Mouse (Mus musculus) hindbrain, embryonic 12.5 days (tissue): ENCODE results near the gene Gpr50. TPM values are rescaled to one million over a fixed set of nuclear protein-coding genes. Genes with fewer than 3 reads are reported as not detected.
A peak's percentile ranks its signal among the peaks of the same experiment; 100 is the strongest.

ENCODE experiments used
- ATAC-seq: fragments of 200-750 bp; cut with Nextera tagmentation; 2 replicates; pipeline ENCODE4 v1.8.0; 2017; ENCODE audit warnings: moderate TSS enrichment; ENCODE audit not compliant: low FRiP score
- H3K27ac ChIP-seq: fragments of 300-500 bp; sonication (generic); 2 replicates; pipeline ENCODE4 v1.5.1; 2016; ENCODE audit warnings: mild to moderate bottlenecking
- H3K27me3 ChIP-seq: fragments of 300-500 bp; sonication (generic); 2 replicates; pipeline ENCODE4 v1.6.1; 2016; ENCODE audit warnings: mild to moderate bottlenecking
- H3K36me3 ChIP-seq: fragments of 300-500 bp; sonication (generic); 2 replicates; pipeline ENCODE4 v1.6.1; 2016; ENCODE audit warnings: mild to moderate bottlenecking
- H3K4me1 ChIP-seq: fragments of 300-500 bp; sonication (generic); 2 replicates; pipeline ENCODE4 v1.6.1; 2016
- H3K4me2 ChIP-seq: fragments of 300-500 bp; sonication (generic); replicated peaks from 2 replicates; pipeline ENCODE4 v1.6.1; 2016; ENCODE audit warnings: mild to moderate bottlenecking
- H3K4me3 ChIP-seq: fragments of 300-500 bp; sonication (generic); 2 replicates; pipeline ENCODE4 v1.5.1; 2016; ENCODE audit warnings: mild to moderate bottlenecking
- H3K9ac ChIP-seq: fragments of 300-500 bp; sonication (generic); 2 replicates; pipeline ENCODE4 v1.6.1; 2016; ENCODE audit warnings: mild to moderate bottlenecking, moderate library complexity
- H3K9me3 ChIP-seq: fragments of 300-500 bp; sonication (generic); replicated peaks from 2 replicates; pipeline ENCODE4 v1.6.1; 2016; ENCODE audit warnings: mild to moderate bottlenecking
- WGBS: fragments of 180-500 bp; shearing (Covaris S2); methylation state at CpG from one replicate; pipeline ENCODE4 v1.1.7; 2016; 5-methylcytosine and 5-hydroxymethylcytosine counted together
- polyA plus RNA-seq: library from polyadenylated mRNA; unstranded; fragments of >200 nt; fragmentation: Nextera tagmentation; extraction: Ambion mirVana; gene quantifications from 2 replicates; pipeline ENCODE4 v1.2.1, GENCODE M21; 2016

The Gpr50 gene
- polyA plus RNA-seq, result 1.3 and 1.8 TPM in 2 replicates

DNA sequence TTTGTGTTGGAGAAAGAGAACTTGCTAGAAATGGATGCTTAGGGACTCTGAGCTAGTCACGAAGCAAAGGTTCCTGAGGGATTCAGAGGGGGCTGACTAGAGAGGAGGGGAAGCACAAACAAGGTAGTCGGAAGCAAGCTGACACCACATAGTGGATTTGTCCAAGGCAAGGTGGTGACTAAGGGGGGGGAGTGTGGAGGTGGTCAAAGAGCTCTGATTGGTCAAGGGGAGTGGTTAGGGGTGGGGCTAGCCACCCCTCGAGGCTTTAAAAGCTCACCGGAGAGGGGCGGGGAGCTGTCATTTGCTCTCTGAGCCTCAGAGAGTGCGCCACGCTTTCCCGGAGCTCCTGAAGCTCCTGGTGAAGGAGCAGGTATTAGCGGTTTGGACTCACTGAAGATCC, at the start of gene Gpr50:
Gpr50 (plus strand) TSS at position 294 of the 400 bp plus-strand sequence.
- Histone ChIP-seq H3K9me3 (peaks cover 9% of the 10 kb centered on the region), H3K9ac (peak within 1 kb of the TSS; percentile 35; the same call in 1 of the 2 replicates), H3K4me2 (peak within 1 kb of the TSS; percentile 63), H3K27ac (no peak within 1 kb of the TSS), H3K36me3 (no peaks in the 10 kb centered on the region), H3K27me3 (peaks cover 90% of the 10 kb centered on the region), H3K4me1 (no peaks in the 10 kb centered on the region), H3K4me3 (peak within 1 kb of the TSS; percentile 42)
- 34% methylated on average over 9 of the region's 9 CpGs for WGBS
- ATAC-seq, result 0 out of 2 replicates have a peak, but pooled peaks have one; percentile 48

DNA sequence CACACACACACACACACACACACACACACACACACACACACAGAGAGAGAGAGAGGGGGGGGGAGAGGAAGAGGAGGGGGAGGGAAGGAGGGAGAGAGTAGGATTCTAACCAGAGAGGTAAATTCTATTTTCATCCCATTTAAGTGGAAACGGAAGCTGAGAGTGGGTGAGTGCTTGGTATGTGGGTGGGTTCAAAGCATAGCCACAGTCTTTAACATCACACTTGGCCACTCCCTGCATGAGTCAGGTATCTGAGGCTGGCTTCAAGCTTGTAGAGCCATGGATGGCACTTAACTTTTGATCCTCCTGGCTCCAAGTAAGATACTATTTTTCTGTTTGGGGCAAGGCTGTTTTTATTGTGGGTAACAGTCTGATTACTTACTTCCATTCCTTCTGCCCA, 41.2 kb upstream of the Gpr50 start:
- H3K4me2 ChIP-seq, result no peak overlapping the region
- H3K27me3 ChIP-seq, result no peaks in the 10 kb centered on the region
- no peak overlapping the region for H3K27ac ChIP-seq
- no peak overlapping the region for H3K9ac ChIP-seq
- 80% methylated on average over 1 of the region's 1 CpGs for WGBS
- H3K36me3 ChIP-seq, result no peaks in the 10 kb centered on the region
- H3K4me1 ChIP-seq, result no peaks in the 10 kb centered on the region
- ATAC-seq, result no peak
- no peak overlapping the region for H3K4me3 ChIP-seq
- no peaks in the 10 kb centered on the region for H3K9me3 ChIP-seq

GRCm38 (mm10) chrX:71623843-71624242, 39.6 kb upstream of the Gpr50 start:
- Histone ChIP-seq H3K4me3 (no peak overlapping the region), H3K4me1 (no peaks in the 10 kb centered on the region), H3K27ac (no peak overlapping the region), H3K27me3 (no peaks in the 10 kb centered on the region), H3K9me3 (no peaks in the 10 kb centered on the region), H3K36me3 (no peaks in the 10 kb centered on the region), H3K4me2 (no peak overlapping the region), H3K9ac (no peak overlapping the region)
- WGBS, result 10% methylated on average over 1 of the region's 1 CpGs
- ATAC-seq, result no peak

DNA sequence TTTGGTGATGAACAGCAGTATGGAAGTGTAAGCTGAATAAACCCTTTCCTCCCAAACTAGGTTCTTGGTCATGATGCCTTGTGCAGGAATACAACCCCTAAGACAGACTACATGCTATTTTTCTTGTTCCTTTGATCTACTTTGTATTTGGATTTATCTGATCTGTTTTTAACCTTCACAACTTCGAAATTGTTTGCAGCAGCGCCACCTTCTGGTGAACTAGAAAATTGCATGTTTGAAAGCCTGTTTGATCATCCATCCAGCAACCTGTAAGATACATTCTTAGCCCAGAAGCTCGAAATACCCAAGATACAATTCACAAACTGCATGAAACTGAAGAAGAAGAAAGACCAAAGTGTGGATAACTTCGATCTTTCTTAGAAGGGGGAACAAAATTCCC, 35.2 kb upstream of the Gpr50 start:
- Histone ChIP-seq H3K9ac (no peak overlapping the region), H3K9me3 (no peaks in the 10 kb centered on the region), H3K4me2 (no peak overlapping the region), H3K4me3 (no peak overlapping the region), H3K27ac (no peak overlapping the region), H3K27me3 (no peaks in the 10 kb centered on the region), H3K36me3 (no peaks in the 10 kb centered on the region), H3K4me1 (no peaks in the 10 kb centered on the region)
- ATAC-seq, result no peak
- 18% methylated on average over 4 of the region's 4 CpGs for WGBS

GRCm38 (mm10) chrX:71630709-71631108, 32.8 kb upstream of the Gpr50 start:
- no peak overlapping the region for H3K4me3 ChIP-seq
- no peak overlapping the region for H3K4me2 ChIP-seq
- H3K4me1 ChIP-seq, result no peaks in the 10 kb centered on the region
- H3K9me3 ChIP-seq, result no peaks in the 10 kb centered on the region
- H3K27ac ChIP-seq, result no peak overlapping the region
- H3K9ac ChIP-seq, result no peak overlapping the region
- no peak for ATAC-seq
- H3K27me3 ChIP-seq, result no peaks in the 10 kb centered on the region
- H3K36me3 ChIP-seq, result no peaks in the 10 kb centered on the region
- WGBS, result 61% methylated on average over 4 of the region's 4 CpGs

DNA sequence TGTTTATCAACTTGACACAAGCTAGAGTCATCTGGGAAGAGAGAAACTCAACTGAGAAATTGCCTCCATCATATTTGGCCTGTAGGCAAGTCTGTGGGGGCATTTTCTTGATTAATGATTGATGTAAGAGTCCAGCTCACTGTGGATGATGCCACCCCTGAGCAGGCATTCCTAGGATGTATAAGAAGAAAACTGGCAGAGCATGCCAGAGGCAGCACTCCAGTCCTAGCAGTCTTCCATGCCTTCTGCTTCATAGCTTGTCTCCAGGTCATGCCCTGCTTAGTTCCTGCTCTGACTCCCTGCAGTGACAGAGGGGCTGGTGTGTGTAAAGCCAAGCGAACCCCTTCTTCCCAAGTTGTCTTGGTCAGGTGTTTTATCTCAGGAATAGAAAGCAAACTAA, 32.3 kb upstream of the Gpr50 start:
- Histone ChIP-seq H3K36me3 (no peaks in the 10 kb centered on the region), H3K9me3 (no peaks in the 10 kb centered on the region), H3K4me3 (no peak overlapping the region), H3K27ac (no peak overlapping the region), H3K9ac (no peak overlapping the region), H3K4me1 (no peaks in the 10 kb centered on the region), H3K4me2 (no peak overlapping the region), H3K27me3 (no peaks in the 10 kb centered on the region)
- WGBS, result 55% methylated on average over 1 of the region's 1 CpGs
- ATAC-seq, result no peak

DNA sequence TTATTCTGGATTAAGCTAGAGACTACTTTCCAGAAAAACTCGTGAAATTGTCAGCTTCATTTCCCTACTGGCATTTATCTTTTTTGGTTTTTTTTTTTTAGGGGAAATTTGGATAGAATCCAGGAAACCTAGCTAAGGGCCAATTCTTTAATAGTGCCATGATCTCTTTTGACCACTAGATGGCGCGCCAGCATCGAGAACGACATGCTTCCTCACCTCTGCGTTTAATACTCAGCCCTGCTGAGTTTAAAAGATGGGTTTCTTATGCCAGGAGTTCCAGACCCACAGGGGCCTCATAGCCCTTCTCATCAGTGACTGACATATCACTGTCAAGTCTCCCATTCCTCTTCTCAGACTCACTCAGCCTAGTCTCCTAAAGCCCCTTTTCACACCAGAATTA, 15.5 kb upstream of the Gpr50 start:
- ATAC-seq, result peak; percentile 38; the same call in 1 of the 2 replicates
- Histone ChIP-seq H3K27me3 (no peaks in the 10 kb centered on the region), H3K4me3 (no peak overlapping the region), H3K9ac (no peak overlapping the region), H3K36me3 (no peaks in the 10 kb centered on the region), H3K9me3 (no peaks in the 10 kb centered on the region), H3K4me2 (no peak overlapping the region), H3K27ac (no peak overlapping the region), H3K4me1 (no peaks in the 10 kb centered on the region)
- 4% methylated on average over 6 of the region's 6 CpGs for WGBS

DNA sequence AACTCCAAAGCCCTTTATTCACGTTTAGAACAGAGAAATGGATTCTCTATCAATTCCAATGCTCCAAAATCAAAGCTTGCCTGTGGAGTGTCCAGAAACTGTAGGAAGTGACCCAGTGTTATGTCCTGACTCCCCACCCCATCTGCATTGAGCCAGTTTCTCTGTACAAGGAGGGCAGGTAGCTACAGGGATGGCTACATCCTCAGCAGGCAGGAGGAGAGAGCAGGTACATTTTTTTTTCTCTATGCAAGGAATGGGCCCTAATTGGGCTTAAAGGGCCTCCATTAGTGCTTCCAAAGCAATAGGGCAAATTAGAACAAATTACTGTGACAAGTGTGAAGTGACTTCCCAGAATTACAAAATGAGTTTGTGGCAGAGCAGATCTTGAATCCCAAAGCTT, 15.0 kb upstream of the Gpr50 start:
- no peaks in the 10 kb centered on the region for H3K9me3 ChIP-seq
- no peaks in the 10 kb centered on the region for H3K4me1 ChIP-seq
- ATAC-seq, result no peak
- WGBS, result 20% methylated on average over 1 of the region's 1 CpGs
- H3K27ac ChIP-seq, result no peak overlapping the region
- H3K27me3 ChIP-seq, result no peaks in the 10 kb centered on the region
- no peak overlapping the region for H3K4me3 ChIP-seq
- no peaks in the 10 kb centered on the region for H3K36me3 ChIP-seq
- H3K4me2 ChIP-seq, result no peak overlapping the region
- H3K9ac ChIP-seq, result no peak overlapping the region

DNA sequence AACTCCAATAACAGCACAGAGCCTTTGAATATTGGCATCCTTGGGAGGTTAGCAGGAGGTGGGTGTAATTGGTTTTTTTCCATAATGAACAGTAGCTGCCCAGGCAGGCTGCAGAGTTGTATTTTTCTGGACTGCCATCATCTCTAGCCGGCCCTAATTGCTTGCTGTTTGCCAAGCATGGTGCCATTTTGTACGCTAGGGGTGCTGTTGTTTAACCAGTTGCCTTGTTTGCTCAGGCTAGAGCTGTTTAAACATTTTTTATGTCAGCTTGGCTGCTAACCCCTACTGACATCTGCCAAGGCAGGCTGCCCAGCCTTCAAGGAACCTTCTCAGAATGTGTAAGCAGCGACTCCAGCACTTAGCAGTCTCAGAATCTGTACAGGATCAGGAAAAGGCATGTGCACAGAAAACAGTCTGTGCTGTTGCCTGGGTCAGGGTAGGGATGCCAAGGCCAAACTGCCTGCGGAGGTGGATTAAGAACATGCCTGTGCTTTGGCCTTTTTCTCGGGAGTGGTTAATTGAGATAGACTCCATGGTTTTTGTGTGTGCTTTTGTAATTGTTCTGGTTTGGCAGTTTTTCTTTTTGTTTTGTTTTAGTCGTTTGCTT, 14.5 kb upstream of the Gpr50 start:
- ATAC-seq, result peak; percentile 60
- 41% methylated on average over 6 of the region's 6 CpGs for WGBS

GRCm38 (mm10) chrX:71649993-71650392, 13.5 kb upstream of the Gpr50 start:
- no peaks in the 10 kb centered on the region for H3K27me3 ChIP-seq
- H3K4me3 ChIP-seq, result no peak overlapping the region
- no peaks in the 10 kb centered on the region for H3K36me3 ChIP-seq
- no peak overlapping the region for H3K4me2 ChIP-seq
- H3K9me3 ChIP-seq, result no peaks in the 10 kb centered on the region
- 23% methylated on average over 8 of the region's 8 CpGs for WGBS
- no peaks in the 10 kb centered on the region for H3K4me1 ChIP-seq
- peak; percentile 71; the same call in 1 of the 2 replicates for ATAC-seq
- no peak overlapping the region for H3K9ac ChIP-seq
- H3K27ac ChIP-seq, result no peak overlapping the region

More for the DNA sequence above, 14.5 kb upstream of the Gpr50 start:
- H3K27me3 ChIP-seq, result no peaks in the 10 kb centered on the region
- no peaks in the 10 kb centered on the region for H3K9me3 ChIP-seq
- no peaks in the 10 kb centered on the region for H3K4me1 ChIP-seq
- no peak overlapping the region for H3K9ac ChIP-seq
- no peaks in the 10 kb centered on the region for H3K36me3 ChIP-seq
- no peak overlapping the region for H3K27ac ChIP-seq
- no peak overlapping the region for H3K4me2 ChIP-seq
- no peak overlapping the region for H3K4me3 ChIP-seq

DNA sequence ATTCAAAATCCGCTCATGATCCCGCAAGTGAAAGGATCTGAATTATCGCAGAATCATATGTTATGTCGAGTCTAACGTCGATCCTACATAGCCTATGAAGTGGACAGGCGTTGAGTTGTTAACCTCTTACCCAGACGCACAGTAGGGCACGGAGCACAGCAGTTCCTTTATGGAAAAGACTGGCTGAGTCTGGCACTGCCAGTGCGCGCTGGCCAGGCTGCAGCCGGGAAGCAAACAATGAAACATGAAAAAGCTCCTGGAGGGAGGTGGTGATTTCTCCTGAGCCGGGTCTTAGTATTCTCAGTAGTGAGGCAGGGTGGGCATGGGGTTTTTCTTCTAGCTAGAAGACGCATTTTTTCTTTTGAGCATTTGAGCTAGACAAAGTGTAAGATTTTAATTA, 1.7 kb upstream of the Gpr50 start:
- Histone ChIP-seq H3K4me2 (peak overlapping the region; percentile 31), H3K4me1 (no peaks in the 10 kb centered on the region), H3K27ac (no peak overlapping the region), H3K4me3 (peak overlapping the region; percentile 18; the same call in 1 of the 2 replicates), H3K9me3 (peaks cover 9% of the 10 kb centered on the region), H3K9ac (no peak overlapping the region), H3K36me3 (no peaks in the 10 kb centered on the region), H3K27me3 (peaks cover 80% of the 10 kb centered on the region)
- WGBS, result 28% methylated on average over 14 of the region's 14 CpGs
- ATAC-seq, result no peak

DNA sequence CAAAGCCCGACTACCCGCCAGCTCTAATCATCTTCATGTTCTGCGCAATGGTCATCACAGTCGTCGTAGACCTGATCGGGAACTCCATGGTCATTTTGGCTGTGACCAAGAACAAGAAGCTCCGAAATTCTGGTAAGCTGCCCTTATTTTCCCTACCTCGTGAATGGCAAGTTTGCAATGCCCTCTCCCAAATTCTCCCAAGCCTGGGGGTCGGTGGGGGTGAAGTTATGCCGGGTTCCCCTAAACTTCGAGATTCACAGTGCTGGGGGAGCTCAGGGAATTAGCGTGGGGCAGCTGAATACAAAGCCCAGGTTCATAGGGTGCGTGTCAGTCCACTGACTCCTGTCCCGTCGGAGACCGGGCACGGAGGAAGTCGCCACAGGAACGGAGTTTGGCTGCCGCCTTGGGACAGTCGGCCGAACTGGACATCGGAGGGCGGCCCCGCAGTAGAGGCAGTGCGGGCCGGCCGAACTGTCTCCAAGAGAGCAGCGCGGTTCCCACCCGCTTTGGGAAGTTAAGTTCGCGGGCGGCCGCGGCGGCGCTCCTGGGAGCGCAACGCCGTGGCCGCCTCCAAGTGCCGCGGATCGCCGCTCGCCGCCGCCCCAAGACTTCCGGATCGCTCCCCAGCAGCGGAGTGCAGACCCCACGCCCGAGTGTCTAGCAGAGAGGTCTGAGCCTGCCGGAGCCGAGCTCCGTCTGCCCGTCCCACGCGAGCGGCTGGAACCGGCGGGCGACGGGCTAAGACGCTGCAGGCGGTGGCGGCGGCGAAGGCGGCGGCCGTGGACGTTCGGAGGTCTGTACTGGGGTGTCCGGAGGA, 612 bp downstream of the Gpr50 start:
- Histone ChIP-seq H3K27me3 (peaks cover 87% of the 10 kb centered on the region), H3K4me3 (peak overlapping the region; percentile 42), H3K4me2 (peak overlapping the region; percentile 63), H3K9me3 (peaks cover 9% of the 10 kb centered on the region), H3K27ac (no peak overlapping the region), H3K4me1 (no peaks in the 10 kb centered on the region), H3K36me3 (no peaks in the 10 kb centered on the region), H3K9ac (peak overlapping the region; percentile 35; the same call in 1 of the 2 replicates)
- ATAC-seq, result peak; percentile 66; the same call in 1 of the 2 replicates
- WGBS, result 25% methylated on average over 76 of the region's 76 CpGs
